Mouse (Mus musculus): ENCODE results near the gene Olfr732. TPM values are rescaled to one million over a fixed set of nuclear protein-coding genes. Genes with fewer than 3 reads are reported as not detected.

The Olfr732 gene
- not detected for total RNA-seq (2018; cell fraction: chromatin; rRNA removed)
- not detected for total RNA-seq (2018; cell fraction: cytosol; rRNA removed)
- not detected for total RNA-seq (2018; cell fraction: nucleus; rRNA removed)
- not detected in 3 replicates for polyA plus RNA-seq (2018)

- H3K27ac ChIP-seq: no peak within 1 kb of the TSS
These were observed at the start of gene Olfr732 for GRCm38 (mm10) chr14:50284106-50284505. Gene Olfr732, minus strand, starts transcription at chr14:50284206.

GRCm38 (mm10) chr14:50326661-50327060 lies 42.7 kb upstream of the Olfr732 start, which contains the start of gene Olfr734:
Gene Olfr734, minus strand, starts transcription at chr14:50326761.
- Histone ChIP-seq H3K36me3 (ENCODE audit: inconsistent target) (no peaks in the 10 kb centered on the region), H3K27ac (no peak within 1 kb of the TSS), H3K79me2 (ENCODE audit: inconsistent target) (no peaks in the 10 kb centered on the region), H3K4me3 (ENCODE audit: inconsistent target) (no peak within 1 kb of the TSS)
- 78% methylated on average over 1 of the region's 1 CpGs for WGBS (ENCODE audit: missing documents)

More at GRCm38 (mm10) chr14:50284106-50284505, at the start of gene Olfr732:
- WGBS (ENCODE audit: missing documents): 100% methylated on average over 1 of the region's 1 CpGs
- no peak within 1 kb of the TSS for H3K4me3 ChIP-seq (ENCODE audit: inconsistent target)
- H3K79me2 ChIP-seq (ENCODE audit: inconsistent target): no peaks in the 10 kb centered on the region
- H3K36me3 ChIP-seq (ENCODE audit: inconsistent target): no peaks in the 10 kb centered on the region

- Histone ChIP-seq H3K79me2 (ENCODE audit: inconsistent target) (no peaks in the 10 kb centered on the region), H3K36me3 (ENCODE audit: inconsistent target) (no peaks in the 10 kb centered on the region), H3K4me3 (ENCODE audit: inconsistent target) (no peak within 1 kb of the TSS), H3K27ac (no peak within 1 kb of the TSS)
These were observed 17.4 kb upstream of the Olfr732 start, which contains the start of gene Olfr733 for GRCm38 (mm10) chr14:50301422-50301821. Gene Olfr733, minus strand, starts transcription at chr14:50301522.

- Histone ChIP-seq H3K36me3 (ENCODE audit: inconsistent target) (no peaks in the 10 kb centered on the region), H3K79me2 (ENCODE audit: inconsistent target) (no peaks in the 10 kb centered on the region), H3K4me3 (ENCODE audit: inconsistent target) (no peak within 1 kb of the TSS), H3K27ac (no peak within 1 kb of the TSS)
- 80% methylated on average over 4 of the region's 4 CpGs for WGBS (ENCODE audit: missing documents)
These were observed 42.2 kb downstream of the Olfr732 start, which contains the start of gene Olfr731 for GRCm38 (mm10) chr14:50241766-50242165. Gene Olfr731, minus strand, starts transcription at chr14:50241866.

Other genes starting within 250 kb of the Olfr732 start
- gene Olfr725, start 243.8 kb downstream of the Olfr732 start, polyA plus RNA-seq (2018): not detected in 3 replicates
- gene Olfr726, start 193.3 kb downstream of the Olfr732 start, polyA plus RNA-seq (2018): not detected in 3 replicates
- gene Olfr727, start 161.0 kb downstream of the Olfr732 start, polyA plus RNA-seq (2018): not detected in 3 replicates
- gene Olfr728, start 141.5 kb downstream of the Olfr732 start, polyA plus RNA-seq (2018): not detected in 3 replicates
- not detected in 3 replicates for gene Olfr729, start 131.3 kb downstream of the Olfr732 start, polyA plus RNA-seq (2018)
- gene Olfr730, start 96.0 kb downstream of the Olfr732 start, polyA plus RNA-seq (2018): not detected in 3 replicates
- not detected in 3 replicates for gene Olfr731, start 42.3 kb downstream of the Olfr732 start, polyA plus RNA-seq (2018)
- not detected in 3 replicates for gene Olfr733, start 17.3 kb upstream of the Olfr732 start, polyA plus RNA-seq (2018)
- not detected in 3 replicates for gene Olfr734, start 42.6 kb upstream of the Olfr732 start, polyA plus RNA-seq (2018)
- not detected in 3 replicates for gene Olfr735, start 64.7 kb upstream of the Olfr732 start, polyA plus RNA-seq (2018)
- 0.07 to 0.63 TPM (median 0.55 TPM) in 3 replicates for gene Tlr11, start 73.7 kb upstream of the Olfr732 start, polyA plus RNA-seq (2018)
- gene Olfr736, start 97.0 kb upstream of the Olfr732 start, polyA plus RNA-seq (2018): not detected in 3 replicates
- gene Olfr738, start 123.4 kb upstream of the Olfr732 start, polyA plus RNA-seq (2018): not detected in 3 replicates
- gene Olfr739, start 134.4 kb upstream of the Olfr732 start, polyA plus RNA-seq (2018): not detected in 3 replicates
- gene Olfr740, start 161.3 kb upstream of the Olfr732 start, polyA plus RNA-seq (2018): not detected in 3 replicates
- gene Olfr741, start 188.5 kb upstream of the Olfr732 start, polyA plus RNA-seq (2018): not detected in 3 replicates
- gene Olfr742, start 219.4 kb upstream of the Olfr732 start, polyA plus RNA-seq (2018): not detected in 3 replicates
- not detected in 3 replicates for gene Olfr743, start 237.6 kb upstream of the Olfr732 start, polyA plus RNA-seq (2018)